Mouse (Mus musculus) heart, embryonic 14.5 days (tissue): ENCODE results near the gene Kif26b. TPM values are rescaled to one million over a fixed set of nuclear protein-coding genes. Genes with fewer than 3 reads are reported as not detected.

Experiments used
- ATAC-seq: fragments of 200-750 bp; cut with Nextera tagmentation; 2 replicates; pipeline ENCODE4 v1.8.0; 2017; ENCODE audit warnings: low read depth, moderate TSS enrichment; ENCODE audit not compliant: insufficient number of reproducible peaks, insufficient read depth, low FRiP score
- H3K27ac ChIP-seq, 2 experiments: fragments of 200-500 bp in 1 of 2; fragments of 300-500 bp in 1 of 2; sonication (generic) in 1 of 2; replicated peaks in 1 of 2; 2 replicates each; pipeline ENCODE4 v1.5.1; 2012 to 2014; ENCODE audit warnings: low read depth in 2 of 2, low read length in 2 of 2, control low read depth in 1 of 2, mild to moderate bottlenecking in 1 of 2, mixed read lengths in 1 of 2; ENCODE audit not compliant: control insufficient read depth in 1 of 2, insufficient read depth in 1 of 2
- H3K27me3 ChIP-seq: fragments of 300-500 bp; sonication (generic); 2 replicates; pipeline ENCODE4 v1.6.1; 2014; ENCODE audit warnings: mild to moderate bottlenecking, low read length, control low read depth; ENCODE audit not compliant: control insufficient read depth, insufficient read depth
- H3K36me3 ChIP-seq: fragments of 300-500 bp; sonication (generic); 2 replicates; pipeline ENCODE4 v1.6.1; 2014; ENCODE audit warnings: mild to moderate bottlenecking, control low read depth, low read length, mixed read lengths; ENCODE audit not compliant: control insufficient read depth, insufficient read depth
- H3K4me1 ChIP-seq, 2 experiments: fragments of 200-500 bp in 1 of 2; fragments of 300-500 bp in 1 of 2; sonication (generic) in 1 of 2; 2 replicates each; pipeline ENCODE4 v1.6.1; 2012 to 2014; ENCODE audit warnings: low read length in 2 of 2, control low read depth in 1 of 2, mixed read lengths in 1 of 2; ENCODE audit not compliant: control insufficient read depth in 2 of 2, insufficient read depth in 2 of 2
- H3K4me2 ChIP-seq: fragments of 300-500 bp; sonication (generic); 2 replicates; pipeline ENCODE4 v1.6.1; 2014; ENCODE audit warnings: mild to moderate bottlenecking, low read length
- H3K4me3 ChIP-seq, 2 experiments: fragments of 200-500 bp in 1 of 2; fragments of 300-500 bp in 1 of 2; sonication (generic) in 1 of 2; 2 replicates each; pipeline ENCODE4 v1.5.1; 2012 to 2014; ENCODE audit warnings: low read length in 2 of 2, mild to moderate bottlenecking in 2 of 2, control low read depth in 1 of 2, low read depth in 1 of 2, moderate library complexity in 1 of 2; ENCODE audit not compliant: control insufficient read depth in 1 of 2, insufficient read depth in 1 of 2
- H3K9ac ChIP-seq: fragments of 300-500 bp; sonication (generic); 2 replicates; pipeline ENCODE4 v1.6.1; 2014; ENCODE audit warnings: mild to moderate bottlenecking, low read length
- H3K9me3 ChIP-seq: fragments of 300-500 bp; sonication (generic); 2 replicates; pipeline ENCODE4 v1.6.1; 2016; ENCODE audit warnings: low read length, control low read depth; ENCODE audit not compliant: control insufficient read depth
- WGBS: fragments of 180-500 bp; shearing (Covaris S2); extraction: QIAGEN DNeasy Blood & Tissue Kit; methylation state at CpG from one replicate; pipeline ENCODE4 v1.1.7; 2014; 5-methylcytosine and 5-hydroxymethylcytosine counted together
- polyA plus RNA-seq: library from polyadenylated mRNA; unstranded; fragments of >200 nt; fragmentation: Nextera tagmentation; extraction: Ambion mirVana; gene quantifications from 2 replicates; pipeline ENCODE4 v1.2.1, GENCODE M21; 2014

Kif26b gene
- polyA plus RNA-seq = 12.7 and 14.4 TPM in 2 replicates

DNA sequence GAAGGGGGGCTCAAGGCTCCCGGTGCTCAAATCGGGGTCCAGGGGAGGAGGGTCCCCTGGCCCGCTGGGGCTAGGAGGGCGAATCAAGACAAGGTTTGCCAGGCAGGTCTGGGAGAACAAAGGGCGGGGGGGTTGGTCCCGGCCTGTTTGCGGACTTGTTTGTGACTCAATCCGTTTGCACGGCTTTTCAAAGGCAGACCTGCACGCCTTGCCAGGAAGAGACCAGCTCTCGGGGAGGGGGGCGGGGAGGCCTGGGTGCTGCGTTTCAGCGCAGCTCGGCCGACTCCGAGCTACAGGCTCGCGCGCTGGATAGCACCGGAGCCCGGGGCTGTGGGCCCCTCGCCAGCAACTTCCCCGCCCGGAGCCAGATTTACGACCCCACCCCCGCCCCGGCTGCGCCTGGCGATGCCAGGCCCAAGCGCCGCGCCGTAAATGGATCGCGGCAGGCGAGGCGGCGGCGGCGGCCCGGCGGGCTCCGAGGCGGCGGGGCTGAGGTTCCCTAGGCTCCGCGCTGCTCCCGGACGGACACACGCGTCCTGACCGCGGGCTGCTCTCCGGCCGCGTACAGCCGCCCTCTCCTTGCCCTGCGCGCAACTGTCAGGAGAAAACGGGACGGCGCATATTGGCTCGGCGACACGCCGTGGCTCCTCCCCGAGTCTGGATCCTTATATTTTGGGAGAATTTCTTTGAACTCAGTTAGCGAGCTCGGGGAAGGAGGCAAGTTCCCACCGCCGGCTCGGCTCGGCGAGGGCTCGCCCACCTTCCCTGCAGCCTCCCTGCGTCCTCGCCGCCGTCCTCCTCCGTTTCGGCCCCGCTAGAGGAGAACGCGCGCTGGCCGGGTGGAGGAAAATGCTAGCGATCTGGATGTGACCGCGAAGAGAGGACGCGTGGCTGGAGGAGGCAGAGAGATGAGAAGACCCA is at the start of gene Kif26b:
Gene Kif26b (plus strand): TSS at position 695 of the 921 bp plus-strand sequence.
- WGBS = under 1% methylated on average over 87 of the region's 92 CpGs
- peak; percentile 74 for ATAC-seq

GRCm38 (mm10) chr1:178483854-178484253 is 45.1 kb upstream of the Kif26b start:
- Histone ChIP-seq H3K4me2 (no peak overlapping the region), H3K27ac (no peak overlapping the region), H3K36me3 (no peaks in the 10 kb centered on the region), H3K4me3 (no peak overlapping the region), H3K9me3 (no peaks in the 10 kb centered on the region), H3K9ac (no peak overlapping the region), H3K4me1 (peaks cover 19 to 44% of the 10 kb centered on the region in 2 experiments), H3K27me3 (no peaks in the 10 kb centered on the region)
- no peak for ATAC-seq

More for the DNA sequence above, at the start of gene Kif26b:
- peaks cover 14% of the 10 kb centered on the region; the same call in 1 of the 2 replicates for H3K36me3 ChIP-seq
- H3K4me3 ChIP-seq = peak within 1 kb of the TSS; percentile 61 to 85
- peaks cover 6 to 24% of the 10 kb centered on the region in 2 experiments for H3K4me1 ChIP-seq
- no peaks in the 10 kb centered on the region for H3K9me3 ChIP-seq
- peak within 1 kb of the TSS; percentile 72 to 86 for H3K27ac ChIP-seq
- peak within 1 kb of the TSS; percentile 100 for H3K4me2 ChIP-seq
- H3K27me3 ChIP-seq = no peaks in the 10 kb centered on the region
- H3K9ac ChIP-seq = peak within 1 kb of the TSS; percentile 88

GRCm38 (mm10) chr1:178485138-178485867 is 43.6 kb upstream of the Kif26b start:
- H3K4me1 ChIP-seq = peaks cover 15 to 44% of the 10 kb centered on the region in 2 experiments
- H3K36me3 ChIP-seq = no peaks in the 10 kb centered on the region
- H3K4me3 ChIP-seq = no peak overlapping the region
- WGBS = 86% methylated on average over 5 of the region's 5 CpGs
- H3K9ac ChIP-seq = no peak overlapping the region
- ATAC-seq = no peak
- no peak overlapping the region for H3K4me2 ChIP-seq
- peak overlapping the region; percentile 62 to 93 for H3K27ac ChIP-seq
- no peaks in the 10 kb centered on the region for H3K27me3 ChIP-seq
- no peaks in the 10 kb centered on the region for H3K9me3 ChIP-seq

- 65% methylated on average over 5 of the region's 5 CpGs for WGBS
- Histone ChIP-seq H3K4me1 (peaks cover 20 to 41% of the 10 kb centered on the region in 2 experiments), H3K9me3 (no peaks in the 10 kb centered on the region), H3K4me2 (no peak overlapping the region), H3K9ac (peak overlapping the region; percentile 67), H3K36me3 (no peaks in the 10 kb centered on the region), H3K4me3 (no peak overlapping the region), H3K27me3 (no peaks in the 10 kb centered on the region), H3K27ac (peak overlapping the region; percentile 62 to 93)
- no peak for ATAC-seq
Measured at GRCm38 (mm10) chr1:178485868-178486220, 43.1 kb upstream of the Kif26b start.

- H3K9me3 ChIP-seq = no peaks in the 10 kb centered on the region
- H3K27me3 ChIP-seq = no peaks in the 10 kb centered on the region
- H3K36me3 ChIP-seq = no peaks in the 10 kb centered on the region
- peak overlapping the region; percentile 58 for H3K4me2 ChIP-seq
- peak overlapping the region; percentile 19 to 20 for H3K4me3 ChIP-seq
- H3K4me1 ChIP-seq = peaks cover 21 to 44% of the 10 kb centered on the region in 2 experiments
- WGBS = 16% methylated on average over 5 of the region's 5 CpGs
- H3K9ac ChIP-seq = peak overlapping the region; percentile 67
- ATAC-seq = peak; percentile 54
- H3K27ac ChIP-seq = peak overlapping the region; percentile 86 to 93
Measured at GRCm38 (mm10) chr1:178486828-178487227, 42.1 kb upstream of the Kif26b start.

GRCm38 (mm10) chr1:178489127-178489526 is 39.8 kb upstream of the Kif26b start:
- WGBS = 32% methylated on average over 3 of the region's 3 CpGs
- no peak overlapping the region for H3K27ac ChIP-seq
- no peaks in the 10 kb centered on the region for H3K27me3 ChIP-seq
- H3K9ac ChIP-seq = no peak overlapping the region
- H3K4me2 ChIP-seq = no peak overlapping the region
- peaks cover 21 to 48% of the 10 kb centered on the region in 2 experiments for H3K4me1 ChIP-seq
- no peaks in the 10 kb centered on the region for H3K36me3 ChIP-seq
- H3K4me3 ChIP-seq = no peak overlapping the region
- ATAC-seq = no peak
- no peaks in the 10 kb centered on the region for H3K9me3 ChIP-seq

- Histone ChIP-seq H3K4me3 (no peak overlapping the region), H3K27me3 (no peaks in the 10 kb centered on the region), H3K4me1 (peaks cover 16 to 43% of the 10 kb centered on the region in 2 experiments), H3K36me3 (no peaks in the 10 kb centered on the region), H3K9ac (no peak overlapping the region), H3K27ac (no peak overlapping the region), H3K4me2 (no peak overlapping the region), H3K9me3 (no peaks in the 10 kb centered on the region)
- no peak for ATAC-seq
- WGBS = 84% methylated on average over 5 of the region's 5 CpGs
Measured at GRCm38 (mm10) chr1:178491733-178492132, 37.2 kb upstream of the Kif26b start.
